33 mouse cellular contexts compared by ENCODE assay signal in genomic region chr9:63648520-63648918, GRCm38 (mm10). TPM values are rescaled to one million over a fixed set of nuclear protein-coding genes. Genes with fewer than 3 reads are reported as not detected.
DNase-seq lines count a peak whose midpoint lies in the region; ATAC-seq and TF ChIP-seq lines count a peak whose summit lies in the region.
"Had no signal": no experiment of that assay in that cellular context is flagged by ENCODE, and none has a peak within 500 bp of the region (broad histone marks: within the 10 kb centered on the region; RNA-seq: fewer than 3 reads in every experiment).

No protein-coding gene starts in this region.

- intact Hi-C loops in left cerebral cortex, postnatal 25 days (cut with DNase I), result no loop called here
- intact Hi-C loops in left cerebral cortex, postnatal 10 days (cut with DNase I), result no loop called here

- H3K9ac ChIP-seq in hindbrain, postnatal 0 days (replicated peaks; ENCODE audit: low read length), result no peak overlapping the region
- H3K9ac ChIP-seq in hindbrain, embryonic 14.5 days, result no peak overlapping the region
- no peak overlapping the region for H3K9ac ChIP-seq in stomach, postnatal 0 days (ENCODE audit: low read length)
- H3K9ac ChIP-seq: liver, embryonic 14.5 days; midbrain, embryonic 13.5 days; neural tube, embryonic 15.5 days had no signal

- H3K27ac ChIP-seq in hindbrain, postnatal 0 days, result no peak overlapping the region
- H3K27ac ChIP-seq in hindbrain, embryonic 14.5 days, result no peak overlapping the region
- H3K27ac ChIP-seq in stomach, postnatal 0 days (replicated peaks), result no peak overlapping the region
- H3K27ac ChIP-seq: liver, embryonic 14.5 days; macrophage; midbrain, embryonic 13.5 days; neural tube, embryonic 15.5 days had no signal

- H3K36me3 ChIP-seq in hindbrain, postnatal 0 days (ENCODE audit: insufficient read depth, low read length), result no peaks in the 10 kb centered on the region
- H3K36me3 ChIP-seq in hindbrain, embryonic 14.5 days (replicated peaks; ENCODE audit: control insufficient read depth, insufficient read depth), result peaks cover 15% of the 10 kb centered on the region
- H3K36me3 ChIP-seq in stomach, postnatal 0 days (ENCODE audit: control insufficient read depth, insufficient read depth, low read length), result peaks cover 18% of the 10 kb centered on the region

- H3K9me3 ChIP-seq in hindbrain, postnatal 0 days (ENCODE audit: low read length), result no peaks in the 10 kb centered on the region
- no peaks in the 10 kb centered on the region for H3K9me3 ChIP-seq in hindbrain, embryonic 14.5 days (ENCODE audit: control insufficient read depth, low read length)
- no peaks in the 10 kb centered on the region for H3K9me3 ChIP-seq in stomach, postnatal 0 days (ENCODE audit: control insufficient read depth, low read length)
- H3K9me3 ChIP-seq: midbrain, embryonic 13.5 days; neural tube, embryonic 15.5 days had no signal

- no peaks in the 10 kb centered on the region for H3K27me3 ChIP-seq in hindbrain, postnatal 0 days (ENCODE audit: insufficient read depth, low read length)
- H3K27me3 ChIP-seq in hindbrain, embryonic 14.5 days (ENCODE audit: control insufficient read depth, insufficient read depth, low read length), result no peaks in the 10 kb centered on the region
- no peaks in the 10 kb centered on the region for H3K27me3 ChIP-seq in stomach, postnatal 0 days (ENCODE audit: control insufficient read depth, insufficient read depth, low read length)
- H3K27me3 ChIP-seq: CH12.LX; midbrain, embryonic 13.5 days; neural tube, embryonic 15.5 days had no signal

- TF ChIP-seq EP300 in stomach, postnatal 0 days (optimal IDR thresholded peaks at IDR 0.05), result no peak

- no peak overlapping the region for H3K4me3 ChIP-seq in hindbrain, postnatal 0 days (ENCODE audit: low read length)
- no peak overlapping the region for H3K4me3 ChIP-seq in hindbrain, embryonic 14.5 days (replicated peaks; ENCODE audit: low read length)
- no peak overlapping the region for H3K4me3 ChIP-seq in stomach, postnatal 0 days (ENCODE audit: low read depth, low read length)
- H3K4me3 ChIP-seq: midbrain, embryonic 13.5 days; neural tube, embryonic 15.5 days had no signal

- WGBS in hindbrain, postnatal 0 days, result 75% methylated on average over 9 of the region's 9 CpGs
- 87% methylated on average over 9 of the region's 9 CpGs for WGBS in hindbrain, embryonic 14.5 days
- 85% methylated on average over 9 of the region's 9 CpGs for WGBS in stomach, postnatal 0 days

- H3K4me1 ChIP-seq in hindbrain, postnatal 0 days (ENCODE audit: insufficient read depth, low read length), result peaks cover 8% of the 10 kb centered on the region; the same call in 1 of the 2 replicates
- H3K4me1 ChIP-seq in hindbrain, embryonic 14.5 days (replicated peaks; ENCODE audit: control insufficient read depth, insufficient read depth, low read length), result peaks cover 25% of the 10 kb centered on the region
- no peaks in the 10 kb centered on the region; the same call in 1 of the 2 replicates for H3K4me1 ChIP-seq in stomach, postnatal 0 days (replicated peaks; ENCODE audit: control insufficient read depth, insufficient read depth)

- peak; percentile 33 to 46 for DNase-seq in cerebellum, postnatal 25 days
- no peak for DNase-seq in cerebellum, adult 18-20 months
- no peak for DNase-seq in hindbrain, postnatal 0 days (ENCODE audit: low spot score)
- DNase-seq in hindbrain, embryonic 14.5 days (ENCODE audit: low spot score), result no peak
- peak; percentile 54 to 66 for DNase-seq in left cerebral cortex, postnatal 25 days (ENCODE audit: low spot score in 2 of 2)
- DNase-seq in left cerebral cortex, postnatal 10 days (ENCODE audit: extremely low spot score in 1 of 2, low spot score in 2 of 2), result no peak
- DNase-seq in stomach, postnatal 0 days (ENCODE audit: low spot score), result no peak
- no peak for DNase-seq in adrenal gland, postnatal 4 days (ENCODE audit: low spot score in 2 of 2)
- DNase-seq: adrenal gland, adult 2 months; adrenal gland, postnatal 36 days; heart, postnatal 14 days; left cerebral cortex, postnatal 4 days; liver; lung, adult 2 months; lung, postnatal 10 days; right cerebral cortex, postnatal 4 days; thymus, adult 2 months; thymus, postnatal 36 days had no signal

- TF ChIP-seq CTCF in hindbrain, postnatal 0 days (IDR thresholded peaks at IDR 0.05; ENCODE audit: low read depth), result 0 out of 2 replicates have a peak, but pooled peaks have one; percentile 7
- 0 out of 2 replicates have a peak, but pooled peaks have one; percentile 2 for TF ChIP-seq CTCF in stomach, postnatal 0 days (IDR thresholded peaks at IDR 0.05; ENCODE audit: low read depth)

- no peak overlapping the region for H3K4me2 ChIP-seq in hindbrain, postnatal 0 days (ENCODE audit: low read depth, low read length)
- H3K4me2 ChIP-seq in hindbrain, embryonic 14.5 days (replicated peaks), result no peak overlapping the region
- H3K4me2 ChIP-seq in stomach, postnatal 0 days (replicated peaks; ENCODE audit: low read depth), result no peak overlapping the region
- H3K4me2 ChIP-seq: midbrain, embryonic 13.5 days; neural tube, embryonic 15.5 days had no signal

- ATAC-seq in hindbrain, postnatal 0 days, result no peak
- no peak for ATAC-seq in hindbrain, embryonic 14.5 days (ENCODE audit: low FRiP score)
- ATAC-seq in stomach, postnatal 0 days (ENCODE audit: low FRiP score, low TSS enrichment), result no peak
- ATAC-seq: activated CD4-positive, CD25-positive, alpha-beta regulatory T cell, adult 4 months; forebrain, embryonic 14.5 days; intestine, postnatal 0 days; midbrain, embryonic 13.5 days had no signal

RNA-seq across cellular contexts. Expression of gene Aagab, which starts 46.1 kb away (rescaled TPM):
- total RNA-seq in hindbrain, postnatal 0 days (2014; rRNA removed), result 30.9 and 37.0 TPM in 2 replicates
- 51.9 and 55.2 TPM in 2 replicates for polyA plus RNA-seq in hindbrain, postnatal 0 days (2015; fragmentation: Nextera tagmentation; extraction: Ambion mirVana)
- polyA plus RNA-seq in hindbrain, embryonic 14.5 days (2014; fragmentation: Nextera tagmentation; extraction: Ambion mirVana), result 59.2 and 66.6 TPM in 2 replicates
- total RNA-seq in left cerebral cortex, postnatal 25 days (2021), result 10 to 100 TPM; 51.2 to 51.3 TPM
- total RNA-seq in left cerebral cortex, postnatal 10 days (2021), result 10 to 100 TPM; 47.9 to 56.2 TPM
- 26.8 and 27.6 TPM in 2 replicates for polyA plus RNA-seq in stomach, postnatal 0 days (2015; fragmentation: Nextera tagmentation; extraction: Ambion mirVana)
- 10 to 100 TPM; 23.8 to 24.6 TPM for total RNA-seq in adrenal gland, postnatal 4 days (2021)

RNA-seq across cellular contexts. Expression of gene Iqch, which starts 46.2 kb away (rescaled TPM):
- 0.26 TPM in 1 of 2 replicates, not detected in the other for total RNA-seq in hindbrain, postnatal 0 days (2014; rRNA removed)
- polyA plus RNA-seq in hindbrain, postnatal 0 days (2015; fragmentation: Nextera tagmentation; extraction: Ambion mirVana), result 0.18 TPM in 2 replicates
- polyA plus RNA-seq in hindbrain, embryonic 14.5 days (2014; fragmentation: Nextera tagmentation; extraction: Ambion mirVana), result 0.21 and 0.37 TPM in 2 replicates
- total RNA-seq in left cerebral cortex, postnatal 25 days (2021), result under 1 TPM in 1 of 2 experiments, not detected in 1; 0.14 TPM
- not detected for total RNA-seq in left cerebral cortex, postnatal 10 days (2021)
- polyA plus RNA-seq in stomach, postnatal 0 days (2015; fragmentation: Nextera tagmentation; extraction: Ambion mirVana), result 0.06 TPM in 1 of 2 replicates, not detected in the other
- under 1 TPM in 1 of 2 experiments, not detected in 1; 0.20 TPM for total RNA-seq in adrenal gland, postnatal 4 days (2021)
- total RNA-seq: adrenal gland, postnatal 36 days; gastrocnemius, adult 8-10 months; heart, postnatal 14 days; left cerebral cortex, adult 18-20 months; monocyte, adult 5-6 weeks had no signal
- polyA plus RNA-seq: activated CD4-positive, CD25-positive, alpha-beta regulatory T cell, adult 4 months; adrenal gland, adult 2 months; C2C12; heart, embryonic 14.5 days; intestine, postnatal 0 days; kidney, embryonic 16.5 days; liver, embryonic 14.5 days; macrophage; spleen, adult 2 months had no signal

Comparison
In these comparisons a context has a peak if more than half of its experiments do, and no peak if none do; other contexts are left out.
1. DNase-seq: peak in cerebellum, postnatal 25 days (2 of 2) and left cerebral cortex, postnatal 25 days (2 of 2); none in cerebellum, adult 18-20 months (0 of 2), hindbrain, postnatal 0 days (single experiment), hindbrain, embryonic 14.5 days (single experiment), left cerebral cortex, postnatal 10 days (0 of 2), stomach, postnatal 0 days (single experiment) and adrenal gland, postnatal 4 days (0 of 2).